Mouse (Mus musculus): Measurements from ENCODE around the gene Gm38392. TPM values are rescaled to one million over a fixed set of nuclear protein-coding genes. Genes with fewer than 3 reads are reported as not detected.

Gm38392 gene
- polyA plus RNA-seq, 1 experiment from 2014 or later = 0.33 TPM

DNA sequence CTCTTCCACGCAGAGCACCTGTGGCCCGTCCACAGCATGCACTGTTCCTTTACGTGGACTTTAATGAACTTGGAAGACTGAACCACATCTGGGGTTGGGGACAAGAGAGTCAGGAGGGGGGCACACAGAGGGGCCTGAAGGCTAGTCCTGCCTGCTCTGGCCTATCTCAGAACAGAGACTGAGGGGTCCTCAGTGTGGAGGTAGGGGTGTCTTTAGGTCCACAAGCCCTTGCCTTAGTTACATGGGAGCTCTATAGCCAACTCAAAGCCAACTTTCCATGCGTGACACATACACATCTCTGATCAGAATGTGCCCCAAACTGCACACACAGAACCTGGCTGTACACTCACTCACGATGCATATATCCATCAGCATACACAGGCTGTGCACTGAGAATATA is 85.4 kb downstream of the Gm38392 start:
- H3K27ac ChIP-seq (ENCODE audit: low read length) = no peak overlapping the region
- no peaks in the 10 kb centered on the region for H3K36me3 ChIP-seq (ENCODE audit: control insufficient read depth, insufficient read depth, low read length)
- no peak overlapping the region for H3K4me2 ChIP-seq (replicated peaks; ENCODE audit: low read depth, low read length)
- H3K4me3 ChIP-seq (ENCODE audit: low read depth, low read length) = no peak overlapping the region
- no peak overlapping the region for H3K9ac ChIP-seq (replicated peaks; ENCODE audit: low read depth, low read length)
- H3K27me3 ChIP-seq (ENCODE audit: control insufficient read depth, insufficient read depth, low read length) = peaks cover 74% of the 10 kb centered on the region
- H3K9me3 ChIP-seq (ENCODE audit: control insufficient read depth, low read depth, low read length) = no peaks in the 10 kb centered on the region
- WGBS = 26% methylated on average over 5 of the region's 5 CpGs
- no peak for ATAC-seq (ENCODE audit: insufficient number of reproducible peaks, insufficient read depth, low FRiP score, low read depth)
- peaks cover 4% of the 10 kb centered on the region; the same call in 1 of the 2 replicates for H3K4me1 ChIP-seq (ENCODE audit: control insufficient read depth, insufficient read depth, low read length)

GRCm38 (mm10) chr3:88200972-88201330 is 86.1 kb downstream of the Gm38392 start:
- ATAC-seq (ENCODE audit: insufficient number of reproducible peaks, insufficient read depth, low FRiP score, low read depth) = no peak
- Histone ChIP-seq H3K4me2 (replicated peaks; ENCODE audit: low read depth, low read length) (peak overlapping the region; percentile 38), H3K36me3 (ENCODE audit: control insufficient read depth, insufficient read depth, low read length) (no peaks in the 10 kb centered on the region), H3K9ac (replicated peaks; ENCODE audit: low read depth, low read length) (0 out of 2 replicates have a peak overlapping the region, but pooled peaks have one; percentile 7), H3K4me1 (ENCODE audit: control insufficient read depth, insufficient read depth, low read length) (peaks cover 4% of the 10 kb centered on the region; the same call in 1 of the 2 replicates), H3K27ac (ENCODE audit: low read length) (no peak overlapping the region), H3K27me3 (ENCODE audit: control insufficient read depth, insufficient read depth, low read length) (peaks cover 70% of the 10 kb centered on the region), H3K9me3 (ENCODE audit: control insufficient read depth, low read depth, low read length) (no peaks in the 10 kb centered on the region), H3K4me3 (ENCODE audit: low read depth, low read length) (peak overlapping the region; percentile 18)
- WGBS = 2% methylated on average over 36 of the region's 37 CpGs

DNA sequence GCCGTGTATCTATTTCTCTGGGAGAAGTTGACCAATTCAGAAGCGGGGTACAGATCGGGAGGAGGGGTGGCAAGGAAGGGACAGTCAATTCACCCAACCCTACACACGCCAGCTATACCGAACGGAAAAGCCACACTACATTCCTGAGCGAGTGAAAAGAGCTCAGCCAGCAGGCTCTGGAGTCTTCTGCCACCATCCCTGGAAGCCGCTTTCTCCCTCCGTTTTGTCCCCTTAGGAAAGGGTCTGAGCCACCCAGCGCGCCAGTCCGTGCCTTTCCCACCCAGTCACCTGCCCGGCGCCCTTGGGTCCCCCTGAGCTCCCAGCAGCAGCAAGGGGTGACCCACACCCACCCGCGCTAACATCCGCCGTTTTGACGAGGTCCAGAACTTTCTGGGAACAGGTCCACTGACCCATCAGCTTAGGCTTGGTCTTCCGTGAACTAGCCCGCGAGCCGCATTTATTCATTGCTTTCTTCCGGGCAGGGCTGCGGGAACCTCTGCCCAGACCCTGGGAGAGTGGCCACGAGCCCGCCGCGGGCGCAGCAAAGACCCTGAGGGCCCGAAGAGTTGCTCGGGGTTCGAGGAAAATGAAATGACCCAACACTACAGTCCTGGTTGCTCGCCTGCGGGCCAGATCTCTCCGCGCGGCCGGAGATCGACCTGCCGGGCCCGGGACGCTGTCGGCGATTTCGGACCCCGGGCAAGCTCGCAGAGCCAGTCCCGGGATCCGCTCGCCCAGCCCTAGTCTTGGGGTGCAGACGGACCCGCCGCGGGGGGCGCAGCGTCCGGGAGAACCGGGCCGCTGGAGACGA is 86.6 kb downstream of the Gm38392 start:
- Histone ChIP-seq H3K36me3 (ENCODE audit: control insufficient read depth, insufficient read depth, low read length) (no peaks in the 10 kb centered on the region), H3K27ac (ENCODE audit: low read length) (no peak overlapping the region), H3K27me3 (ENCODE audit: control insufficient read depth, insufficient read depth, low read length) (peaks cover 69% of the 10 kb centered on the region), H3K4me2 (replicated peaks; ENCODE audit: low read depth, low read length) (peak overlapping the region; percentile 38), H3K9me3 (ENCODE audit: control insufficient read depth, low read depth, low read length) (no peaks in the 10 kb centered on the region), H3K4me3 (ENCODE audit: low read depth, low read length) (peak overlapping the region; percentile 18), H3K9ac (replicated peaks; ENCODE audit: low read depth, low read length) (0 out of 2 replicates have a peak overlapping the region, but pooled peaks have one; percentile 7), H3K4me1 (ENCODE audit: control insufficient read depth, insufficient read depth, low read length) (peaks cover 4% of the 10 kb centered on the region; the same call in 1 of the 2 replicates)
- under 1% methylated on average over 61 of the region's 61 CpGs for WGBS
- ATAC-seq (ENCODE audit: insufficient number of reproducible peaks, insufficient read depth, low FRiP score, low read depth) = no peak

DNA sequence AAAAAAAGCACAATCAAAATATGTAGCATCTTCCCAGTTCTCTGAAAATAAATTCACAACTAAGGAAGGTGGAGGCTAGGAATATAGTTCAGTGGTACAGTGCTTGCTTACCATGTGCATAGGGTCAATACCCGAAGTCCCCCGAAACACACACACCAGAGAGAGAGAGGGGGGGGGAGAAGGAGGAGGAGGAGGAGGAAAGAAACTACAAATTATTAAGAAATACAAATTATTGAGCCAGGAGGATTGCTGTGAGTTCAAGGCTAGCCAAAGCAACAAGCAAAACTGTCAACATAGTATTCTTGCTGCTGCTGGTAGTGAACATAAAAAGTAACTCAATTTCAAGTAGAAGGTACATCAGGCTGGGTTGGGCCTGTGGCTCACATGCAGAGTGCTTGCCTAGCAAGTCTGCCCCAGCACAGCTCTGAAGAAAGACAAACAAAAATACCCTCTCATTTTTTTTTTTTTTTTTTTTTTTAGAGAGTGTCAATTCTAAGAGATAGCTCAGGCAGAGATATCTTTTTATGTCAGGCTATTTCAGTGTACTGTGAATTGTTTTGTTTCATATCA is 87.4 kb downstream of the Gm38392 start:
- H3K36me3 ChIP-seq (ENCODE audit: control insufficient read depth, insufficient read depth, low read length) = no peaks in the 10 kb centered on the region
- no peak for ATAC-seq (ENCODE audit: insufficient number of reproducible peaks, insufficient read depth, low FRiP score, low read depth)
- WGBS = 61% methylated on average over 2 of the region's 2 CpGs
- H3K4me1 ChIP-seq (ENCODE audit: control insufficient read depth, insufficient read depth, low read length) = peaks cover 4% of the 10 kb centered on the region; the same call in 1 of the 2 replicates
- no peaks in the 10 kb centered on the region for H3K9me3 ChIP-seq (ENCODE audit: control insufficient read depth, low read depth, low read length)
- H3K4me2 ChIP-seq (replicated peaks; ENCODE audit: low read depth, low read length) = no peak overlapping the region
- H3K27ac ChIP-seq (ENCODE audit: low read length) = no peak overlapping the region
- no peak overlapping the region for H3K9ac ChIP-seq (replicated peaks; ENCODE audit: low read depth, low read length)
- peaks cover 63% of the 10 kb centered on the region for H3K27me3 ChIP-seq (ENCODE audit: control insufficient read depth, insufficient read depth, low read length)
- no peak overlapping the region for H3K4me3 ChIP-seq (ENCODE audit: low read depth, low read length)

- no peak for ATAC-seq (ENCODE audit: insufficient number of reproducible peaks, insufficient read depth, low FRiP score, low read depth)
- 10% methylated on average over 9 of the region's 9 CpGs for WGBS
These were observed 88.4 kb downstream of the Gm38392 start for GRCm38 (mm10) chr3:88198505-88199020.

DNA sequence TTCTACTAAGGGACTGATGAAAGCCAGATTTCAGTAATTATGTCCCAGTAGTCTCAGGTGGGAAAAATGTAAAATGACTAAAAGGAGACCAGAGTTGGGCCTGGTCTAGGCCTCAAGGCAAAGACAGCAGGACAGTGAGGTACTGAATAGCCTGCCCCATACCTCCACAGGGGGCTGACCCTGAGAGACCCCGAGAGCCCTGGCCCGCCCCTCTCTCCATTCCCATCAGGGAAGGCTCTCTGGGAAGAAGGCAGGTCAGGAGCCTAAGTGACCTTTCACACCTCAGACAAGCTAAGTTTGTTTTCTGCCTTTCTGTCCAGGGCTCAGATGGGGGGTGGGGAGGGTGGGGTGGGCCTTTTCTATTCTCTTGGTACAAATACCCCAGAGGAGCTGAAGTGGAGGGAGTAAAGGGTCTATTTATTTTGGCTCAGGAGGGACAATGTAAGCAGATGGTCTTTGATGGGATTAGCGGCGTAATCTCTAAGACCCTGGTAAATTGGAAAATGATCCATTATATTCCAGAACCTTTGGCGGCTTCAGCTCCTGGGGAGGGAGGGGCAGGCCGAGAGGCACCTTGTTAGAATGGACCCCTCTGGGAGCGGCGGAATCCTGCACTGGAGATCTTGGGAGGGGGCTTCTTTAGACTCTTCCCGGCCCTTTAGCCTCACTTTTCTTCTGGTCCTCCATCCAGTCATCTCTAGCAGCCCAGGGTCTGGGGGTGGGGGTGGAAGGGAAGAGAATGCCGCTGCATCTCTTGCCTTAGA is 89.1 kb downstream of the Gm38392 start:
- H3K27me3 ChIP-seq (ENCODE audit: control insufficient read depth, insufficient read depth, low read length) = peaks cover 52% of the 10 kb centered on the region
- WGBS = 11% methylated on average over 10 of the region's 10 CpGs

More at GRCm38 (mm10) chr3:88198505-88199020, 88.4 kb downstream of the Gm38392 start:
- H3K4me1 ChIP-seq (ENCODE audit: control insufficient read depth, insufficient read depth, low read length) = peaks cover 4% of the 10 kb centered on the region; the same call in 1 of the 2 replicates
- H3K27me3 ChIP-seq (ENCODE audit: control insufficient read depth, insufficient read depth, low read length) = peaks cover 57% of the 10 kb centered on the region
- H3K27ac ChIP-seq (ENCODE audit: low read length) = no peak overlapping the region
- no peak overlapping the region for H3K4me2 ChIP-seq (replicated peaks; ENCODE audit: low read depth, low read length)
- no peak overlapping the region for H3K4me3 ChIP-seq (ENCODE audit: low read depth, low read length)
- H3K9me3 ChIP-seq (ENCODE audit: control insufficient read depth, low read depth, low read length) = 0 out of 2 replicates have a peak, but pooled peaks cover 4% of the 10 kb centered on the region
- no peak overlapping the region for H3K9ac ChIP-seq (replicated peaks; ENCODE audit: low read depth, low read length)
- H3K36me3 ChIP-seq (ENCODE audit: control insufficient read depth, insufficient read depth, low read length) = no peaks in the 10 kb centered on the region

More for the DNA sequence above, 89.1 kb downstream of the Gm38392 start:
- no peak overlapping the region for H3K27ac ChIP-seq (ENCODE audit: low read length)
- ATAC-seq (ENCODE audit: insufficient number of reproducible peaks, insufficient read depth, low FRiP score, low read depth) = no peak
- H3K4me3 ChIP-seq (ENCODE audit: low read depth, low read length) = no peak overlapping the region
- no peaks in the 10 kb centered on the region for H3K36me3 ChIP-seq (ENCODE audit: control insufficient read depth, insufficient read depth, low read length)
- 0 out of 2 replicates have a peak, but pooled peaks cover 4% of the 10 kb centered on the region for H3K9me3 ChIP-seq (ENCODE audit: control insufficient read depth, low read depth, low read length)
- H3K4me1 ChIP-seq (ENCODE audit: control insufficient read depth, insufficient read depth, low read length) = peaks cover 4% of the 10 kb centered on the region; the same call in 1 of the 2 replicates
- H3K9ac ChIP-seq (replicated peaks; ENCODE audit: low read depth, low read length) = no peak overlapping the region
- H3K4me2 ChIP-seq (replicated peaks; ENCODE audit: low read depth, low read length) = no peak overlapping the region
